Mouse (Mus musculus) stomach, postnatal 0 days (tissue): Measurements from ENCODE around the gene Apoa5.

ENCODE experiments used
- CTCF ChIP-seq: IDR thresholded peaks from 2 replicates; pipeline ENCODE4 v1.5.1; 2016; ENCODE audit warnings: antibody characterized with exemption, low read depth, mild to moderate bottlenecking, moderate library complexity
- EP300 ChIP-seq: optimal IDR thresholded peaks from 2 replicates; pipeline ENCODE3; 2016; ENCODE audit warnings: antibody characterized with exemption

DNA sequence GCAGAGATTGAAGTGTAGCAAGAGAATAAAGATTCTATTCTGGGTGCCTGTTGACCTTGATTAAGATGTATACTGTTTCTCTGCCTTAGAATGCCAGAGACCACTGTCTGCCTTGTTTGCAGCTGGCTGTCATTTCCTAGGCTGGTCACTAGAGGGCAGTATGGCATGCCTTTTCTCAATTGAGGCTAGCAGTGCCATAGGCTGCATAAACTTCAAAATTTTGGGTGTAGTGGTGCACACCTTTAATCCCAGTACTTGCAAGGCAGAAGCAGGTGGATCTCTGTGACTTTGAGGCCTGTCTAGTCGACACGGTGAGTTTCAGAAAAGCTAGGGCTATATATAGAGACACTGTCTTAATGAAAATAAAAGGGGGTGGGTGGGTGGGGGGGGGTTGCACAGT, 33.7 kb downstream of the Apoa5 start:
- TF ChIP-seq CTCF (peak; percentile 94), EP300 (no peak)
